Mouse (Mus musculus) layer of hippocampus, adult 9-11 months (tissue): ENCODE measurements at regions not wholly inside any gene's neighbourhood (a gene's known extent, or its start where the extent isn't known, plus 50 kb on each side); places are given as distances from the start of the nearest gene placed in this dataset.
"Not testable (repeated sequence)": the region's sequence is repeated elsewhere in the genome, so short reads cannot be mapped to it uniquely, and the experiment has no call there.

Source experiments
- DNase-seq: peaks from one replicate; pipeline ENCODE4 v3.0.0; 2022

GRCm38 (mm10) chr2:63580489-63581139, 396.5 kb upstream of the Kcnh7 start:
- no peak for DNase-seq

GRCm38 (mm10) chr2:63575172-63575571, 391.1 kb upstream of the Kcnh7 start:
- no peak for DNase-seq

DNA sequence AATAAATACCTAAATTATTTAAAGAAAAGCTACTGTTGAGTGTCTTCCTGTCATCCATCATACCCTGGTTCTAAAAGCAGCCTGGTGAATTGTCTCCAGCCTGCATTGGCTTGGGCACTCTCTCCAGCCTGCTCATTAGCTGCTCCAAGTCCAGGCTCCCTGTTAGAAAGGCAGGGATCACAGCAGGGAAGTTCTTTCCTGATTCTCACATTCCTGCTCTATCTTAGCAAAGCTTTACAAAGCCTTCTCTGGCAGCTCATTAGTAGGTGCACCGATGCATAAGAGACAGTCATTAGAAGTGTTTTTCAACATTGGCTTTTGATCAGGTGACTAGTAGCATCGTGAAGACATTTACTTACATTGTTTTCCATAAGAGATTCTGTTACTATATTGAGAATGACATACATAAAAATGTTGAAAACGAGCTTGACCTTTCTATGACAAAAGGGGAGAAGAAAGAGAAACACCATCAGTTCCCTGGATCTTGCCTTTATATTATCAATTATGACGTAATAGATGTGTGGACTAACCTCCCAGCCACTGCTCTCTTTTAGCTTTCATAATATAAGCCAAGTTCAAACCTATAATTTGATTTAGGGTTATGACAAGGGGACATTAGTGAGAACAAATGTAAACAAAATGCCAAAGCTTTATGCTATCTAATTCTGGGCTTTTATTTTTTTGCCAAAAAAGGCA, 390.1 kb upstream of the Kcnh7 start:
- DNase-seq = no peak

- DNase-seq = no peak
Measured at GRCm38 (mm10) chr2:63573015-63573807, 389.1 kb upstream of the Kcnh7 start.

DNA sequence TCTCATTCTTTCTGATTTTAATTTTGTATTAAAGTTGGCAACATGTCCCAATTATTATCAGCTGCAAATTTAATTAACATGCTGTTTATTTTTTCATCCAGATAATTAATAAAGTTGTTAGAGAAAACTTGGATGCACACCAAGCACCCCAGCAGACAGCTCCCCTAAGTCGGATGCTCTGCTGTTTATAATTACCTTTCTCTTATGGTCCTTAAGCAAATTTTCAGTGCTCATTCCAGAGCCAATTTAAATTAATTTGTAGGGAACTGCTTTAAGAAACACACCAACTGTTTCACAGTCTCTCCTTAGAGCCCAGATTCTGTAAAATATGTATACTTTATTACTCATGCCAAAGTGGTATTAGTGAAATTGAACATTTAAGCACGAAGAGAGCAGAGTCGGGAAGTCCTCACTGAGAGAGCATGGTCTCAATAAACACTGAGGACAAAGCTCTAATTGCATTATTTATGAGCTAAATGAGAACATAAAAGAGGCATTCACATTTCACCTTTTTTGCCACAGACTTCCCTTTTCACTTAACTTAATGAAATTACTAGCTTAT, 372.9 kb upstream of the Kcnh7 start:
- no peak for DNase-seq

GRCm38 (mm10) chr2:63541836-63542235, 357.7 kb upstream of the Kcnh7 start:
- DNase-seq = not testable (repeated sequence)

GRCm38 (mm10) chr2:63518534-63518933, 334.4 kb upstream of the Kcnh7 start:
- no peak for DNase-seq

- no peak for DNase-seq
Measured at GRCm38 (mm10) chr2:63513554-63514226, 329.6 kb upstream of the Kcnh7 start.

GRCm38 (mm10) chr2:63503939-63504338, 319.9 kb upstream of the Kcnh7 start:
- no peak for DNase-seq

DNA sequence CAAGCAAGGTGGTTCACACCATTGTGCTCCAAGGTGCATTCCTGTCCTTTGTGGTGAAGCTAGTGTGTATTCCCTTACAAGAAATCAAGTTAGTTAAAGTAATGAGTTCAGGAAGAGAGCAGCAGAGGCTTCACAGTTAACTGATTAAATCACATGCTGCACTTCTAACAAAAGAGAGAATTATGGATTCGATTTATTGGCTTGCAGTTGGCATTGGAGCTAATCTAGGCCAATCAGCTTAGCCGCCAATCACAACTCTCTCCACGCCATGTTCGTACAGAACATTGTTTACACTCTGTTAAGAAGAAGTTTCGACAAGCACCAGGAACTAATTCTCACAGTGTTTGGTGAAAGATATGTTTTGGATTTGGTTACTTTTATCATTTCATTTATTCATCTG, 292.3 kb upstream of the Kcnh7 start:
- DNase-seq = no peak

- no peak for DNase-seq
Measured at GRCm38 (mm10) chr2:63475255-63475654, 291.2 kb upstream of the Kcnh7 start.

GRCm38 (mm10) chr2:63473699-63474098, 289.6 kb upstream of the Kcnh7 start:
- peak; percentile 34 for DNase-seq

GRCm38 (mm10) chr2:63472248-63472647, 288.2 kb upstream of the Kcnh7 start:
- no peak for DNase-seq

GRCm38 (mm10) chr2:63459112-63459511, 275.0 kb upstream of the Kcnh7 start:
- DNase-seq = no peak

DNA sequence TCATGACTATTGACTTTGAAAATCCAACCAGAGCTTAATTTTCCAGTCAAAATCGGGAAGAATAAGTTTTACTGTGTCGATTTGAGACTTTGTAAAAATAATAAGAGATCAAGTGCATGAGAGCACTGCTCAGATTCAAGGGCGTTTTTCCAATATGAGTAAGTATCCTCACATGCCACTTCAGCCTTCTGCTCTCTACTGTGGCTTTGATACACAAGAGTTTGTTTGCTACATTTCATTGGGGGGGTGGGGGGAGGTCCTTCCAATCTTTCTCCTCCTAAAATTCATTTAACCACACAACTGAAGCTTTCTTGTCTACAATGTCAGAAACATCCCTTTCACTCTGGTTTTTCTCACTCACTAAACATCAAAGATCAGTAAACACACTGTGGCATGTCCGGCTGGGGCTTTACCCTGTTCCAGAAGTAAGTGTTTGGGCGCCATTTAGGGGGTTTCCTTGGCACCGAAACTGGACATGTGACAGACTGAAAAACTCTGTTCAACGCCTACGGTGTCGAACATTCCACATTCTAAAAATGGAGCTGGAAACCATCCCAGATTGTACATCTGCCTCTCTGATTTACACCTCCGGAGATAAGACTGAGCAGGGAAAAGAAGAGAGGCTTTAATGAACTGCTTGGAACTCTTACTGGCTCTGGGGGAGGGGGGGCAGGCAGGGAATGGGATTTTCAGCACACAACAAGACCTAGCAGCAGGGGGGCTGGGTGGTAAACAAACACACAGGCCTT, 270.4 kb upstream of the Kcnh7 start:
- peak; percentile 59 for DNase-seq

DNA sequence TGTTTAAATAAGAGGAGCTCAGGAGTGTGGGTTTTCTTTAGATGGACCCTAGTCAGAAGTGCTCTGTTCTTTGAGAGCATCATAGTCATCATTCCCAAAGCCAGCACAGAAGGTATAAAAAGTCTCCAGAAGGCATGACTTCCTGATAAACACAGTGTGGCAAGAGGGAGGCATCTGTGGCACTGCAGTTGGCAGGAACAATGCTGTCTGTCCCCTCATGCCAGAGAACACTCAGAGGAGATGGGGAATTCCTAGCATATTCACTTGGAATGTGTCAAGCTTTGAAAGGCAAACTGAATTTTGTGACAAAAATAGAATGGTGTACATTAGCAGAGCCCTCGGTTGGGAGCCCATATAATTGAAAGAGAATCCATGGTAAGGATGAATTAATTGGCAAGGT, 268.8 kb upstream of the Kcnh7 start:
- DNase-seq = peak; percentile 62

DNA sequence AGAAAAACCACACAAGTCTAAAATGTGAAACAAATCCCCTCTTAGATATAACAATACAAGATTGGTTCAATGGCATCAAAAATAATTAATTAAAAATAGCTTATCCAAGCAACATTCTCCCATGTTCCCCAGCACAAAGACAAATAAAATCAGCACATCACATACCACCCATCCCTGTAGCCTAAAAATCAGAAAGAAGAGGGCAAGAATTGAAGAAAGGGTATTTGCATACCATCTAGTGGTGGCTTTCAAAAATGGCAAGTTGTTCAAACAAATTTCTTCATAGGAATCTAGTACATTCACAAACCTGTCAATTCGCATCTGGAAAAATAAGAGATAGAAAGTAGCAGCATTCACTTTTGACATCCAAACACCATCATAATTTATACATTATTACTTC, 268.1 kb upstream of the Kcnh7 start:
- no peak for DNase-seq

DNA sequence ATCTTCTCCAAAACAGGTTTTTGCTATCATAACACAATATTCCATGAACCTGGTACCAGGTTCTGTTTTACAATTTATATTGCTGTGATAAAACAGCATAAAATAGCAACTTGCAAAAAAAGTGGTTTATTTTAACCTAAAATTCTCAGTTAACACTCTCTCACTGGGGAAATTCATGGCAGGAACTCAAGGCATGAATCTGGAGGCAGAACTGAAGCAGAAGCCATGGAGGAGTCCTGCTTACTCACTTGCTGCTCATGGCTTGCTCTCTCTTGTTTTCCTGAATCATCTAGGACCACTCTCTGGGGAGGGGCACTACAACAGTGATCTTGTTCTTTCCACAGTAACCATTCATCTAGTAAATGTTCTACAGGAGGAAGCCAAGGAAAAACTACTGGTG, 250.2 kb upstream of the Kcnh7 start:
- no peak for DNase-seq

DNA sequence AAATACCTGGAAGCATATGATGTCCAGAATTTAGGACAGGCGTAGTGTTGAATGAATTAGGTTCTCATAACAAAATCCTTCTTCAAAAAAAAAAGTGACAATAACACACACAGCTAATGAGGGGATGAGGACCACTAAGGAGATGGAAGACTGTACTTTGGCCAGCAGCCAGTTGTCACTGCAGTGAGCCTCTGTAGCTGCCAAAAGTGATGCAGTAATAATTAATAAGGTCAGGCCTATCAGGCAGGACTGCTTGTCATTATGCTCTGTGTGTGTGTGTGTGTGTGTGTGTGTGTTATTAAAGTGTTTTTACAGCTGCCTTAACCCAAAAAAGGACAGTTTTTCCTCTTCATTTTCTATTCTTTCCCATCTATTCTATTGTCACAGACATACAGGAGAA, 221.3 kb upstream of the Kcnh7 start:
- DNase-seq = no peak
